Mouse (Mus musculus): ENCODE data around the gene Acp5. TPM values are rescaled to one million over a fixed set of nuclear protein-coding genes. Genes with fewer than 3 reads are reported as not detected.
A peak's percentile ranks its signal among the peaks of the same experiment; 100 is the strongest.

Gene Acp5
- polyA plus RNA-seq, 1 experiment from 2014 or later, result 8.3 TPM

- no peak overlapping the region for H3K27ac ChIP-seq
- peaks cover 10% of the 10 kb centered on the region for H3K4me1 ChIP-seq
- no peak overlapping the region for H3K9ac ChIP-seq
- H3K9me3 ChIP-seq (replicated peaks), result no peaks in the 10 kb centered on the region
- H3K36me3 ChIP-seq, result no peaks in the 10 kb centered on the region
- H3K27me3 ChIP-seq, result peaks cover 47% of the 10 kb centered on the region
- no peak overlapping the region for H3K4me2 ChIP-seq (replicated peaks)
- 80% methylated on average over 9 of the region's 9 CpGs for WGBS
- no peak for ATAC-seq (ENCODE audit: low FRiP score)
- H3K4me3 ChIP-seq, result no peak overlapping the region
These were observed 395 bp downstream of the Acp5 start for GRCm38 (mm10) chr9:22134988-22135643.

GRCm38 (mm10) chr9:22134246-22134890 is 1.1 kb downstream of the Acp5 start:
- H3K4me1 ChIP-seq, result peaks cover 10% of the 10 kb centered on the region
- no peak overlapping the region for H3K9ac ChIP-seq
- H3K9me3 ChIP-seq (replicated peaks), result no peaks in the 10 kb centered on the region
- no peaks in the 10 kb centered on the region for H3K36me3 ChIP-seq
- no peak overlapping the region for H3K4me2 ChIP-seq (replicated peaks)
- peaks cover 47% of the 10 kb centered on the region for H3K27me3 ChIP-seq
- WGBS, result 85% methylated on average over 7 of the region's 7 CpGs
- no peak overlapping the region for H3K27ac ChIP-seq
- ATAC-seq (ENCODE audit: low FRiP score), result no peak
- H3K4me3 ChIP-seq, result no peak overlapping the region

DNA sequence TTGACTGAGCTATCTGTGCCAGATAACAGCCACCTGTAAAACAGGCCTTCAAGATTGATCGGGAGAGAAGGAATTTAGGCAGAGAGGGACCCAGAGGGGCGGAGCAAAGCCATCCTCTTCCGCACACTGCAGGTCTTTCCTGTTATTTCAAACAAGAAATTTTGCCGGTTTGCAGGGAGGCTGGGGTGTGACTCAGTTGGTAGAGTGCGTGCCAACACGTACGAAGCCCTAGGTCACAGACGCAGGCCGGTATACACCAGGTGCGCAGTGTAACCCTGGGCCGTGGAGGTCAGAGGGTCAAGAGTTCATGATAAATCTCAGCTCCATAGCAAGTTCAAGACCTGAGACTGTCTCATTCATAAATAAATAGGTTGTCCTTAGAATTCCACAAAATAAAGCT is 3.3 kb downstream of the Acp5 start:
- no peak overlapping the region for H3K27ac ChIP-seq
- H3K4me3 ChIP-seq, result no peak overlapping the region
- H3K4me2 ChIP-seq (replicated peaks), result peak overlapping the region; percentile 45
- H3K9ac ChIP-seq, result no peak overlapping the region
- peaks cover 8% of the 10 kb centered on the region for H3K4me1 ChIP-seq
- no peak for ATAC-seq (ENCODE audit: low FRiP score)
- H3K9me3 ChIP-seq (replicated peaks), result no peaks in the 10 kb centered on the region
- H3K36me3 ChIP-seq, result no peaks in the 10 kb centered on the region
- WGBS, result 42% methylated on average over 11 of the region's 11 CpGs
- H3K27me3 ChIP-seq, result peaks cover 47% of the 10 kb centered on the region

- Histone ChIP-seq H3K4me3 (peak overlapping the region; percentile 21), H3K36me3 (no peaks in the 10 kb centered on the region), H3K4me1 (peaks cover 5% of the 10 kb centered on the region; the same call in 1 of the 2 replicates), H3K4me2 (replicated peaks) (peak overlapping the region; percentile 45), H3K9ac (peak overlapping the region; percentile 45; the same call in 1 of the 2 replicates), H3K27ac (no peak overlapping the region), H3K9me3 (replicated peaks) (no peaks in the 10 kb centered on the region), H3K27me3 (peaks cover 42% of the 10 kb centered on the region)
- no peak for ATAC-seq (ENCODE audit: low FRiP score)
- WGBS, result 2% methylated on average over 35 of the region's 35 CpGs
These were observed 4.1 kb downstream of the Acp5 start for GRCm38 (mm10) chr9:22131226-22131981.

- H3K4me3 ChIP-seq, result no peak overlapping the region
- ATAC-seq (ENCODE audit: low FRiP score), result no peak
- H3K27ac ChIP-seq, result no peak overlapping the region
- no peak overlapping the region for H3K9ac ChIP-seq
- H3K36me3 ChIP-seq, result no peaks in the 10 kb centered on the region
- H3K4me2 ChIP-seq (replicated peaks), result no peak overlapping the region
- H3K27me3 ChIP-seq, result peaks cover 2% of the 10 kb centered on the region
- no peaks in the 10 kb centered on the region for H3K9me3 ChIP-seq (replicated peaks)
- no peaks in the 10 kb centered on the region for H3K4me1 ChIP-seq
- WGBS, result 92% methylated on average over 15 of the region's 15 CpGs
These were observed 10.1 kb downstream of the Acp5 start for GRCm38 (mm10) chr9:22125246-22126027.

- no peak overlapping the region for H3K27ac ChIP-seq
- no peaks in the 10 kb centered on the region for H3K9me3 ChIP-seq (replicated peaks)
- H3K9ac ChIP-seq, result no peak overlapping the region
- no peak overlapping the region for H3K4me2 ChIP-seq (replicated peaks)
- ATAC-seq (ENCODE audit: low FRiP score), result no peak
- H3K4me1 ChIP-seq, result no peaks in the 10 kb centered on the region
- no peak overlapping the region for H3K4me3 ChIP-seq
- H3K36me3 ChIP-seq, result no peaks in the 10 kb centered on the region
- H3K27me3 ChIP-seq, result no peaks in the 10 kb centered on the region
- WGBS, result 88% methylated on average over 3 of the region's 3 CpGs
These were observed 11.3 kb downstream of the Acp5 start for GRCm38 (mm10) chr9:22124169-22124568.

DNA sequence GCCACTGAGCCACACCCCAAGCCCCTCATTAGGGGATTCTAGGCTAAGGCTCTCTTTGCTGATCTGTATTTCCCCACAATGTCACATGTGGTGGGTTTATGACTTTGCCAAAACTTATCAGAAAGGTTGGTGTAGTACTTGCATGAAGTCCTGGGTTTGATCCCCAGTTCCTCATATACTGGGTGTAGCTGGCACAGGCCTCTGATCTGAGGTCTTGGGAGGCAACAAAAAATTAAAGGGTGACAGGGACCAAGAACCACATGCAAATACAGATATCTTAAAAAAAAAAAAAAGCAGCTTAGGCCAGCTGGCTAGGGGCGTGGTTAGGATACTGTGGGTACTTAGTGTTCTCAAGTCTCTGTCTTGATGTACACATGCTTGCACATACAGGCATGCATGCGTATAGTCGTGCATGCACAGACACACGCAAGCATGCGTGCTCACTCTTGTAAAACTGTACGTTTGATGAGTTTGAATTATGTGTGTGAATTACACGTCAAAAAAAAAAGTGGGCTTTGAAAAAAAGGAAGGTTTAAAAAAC is 12.4 kb downstream of the Acp5 start:
- no peak for ATAC-seq (ENCODE audit: low FRiP score)
- Histone ChIP-seq H3K36me3 (no peaks in the 10 kb centered on the region), H3K4me1 (no peaks in the 10 kb centered on the region), H3K9me3 (replicated peaks) (no peaks in the 10 kb centered on the region), H3K4me2 (replicated peaks) (no peak overlapping the region), H3K9ac (no peak overlapping the region), H3K27ac (no peak overlapping the region), H3K27me3 (no peaks in the 10 kb centered on the region), H3K4me3 (no peak overlapping the region)
- 89% methylated on average over 7 of the region's 7 CpGs for WGBS

- no peak for ATAC-seq (ENCODE audit: low FRiP score)
- no peak overlapping the region for H3K9ac ChIP-seq
- peaks cover 4% of the 10 kb centered on the region for H3K4me1 ChIP-seq
- no peak overlapping the region for H3K4me2 ChIP-seq (replicated peaks)
- H3K9me3 ChIP-seq (replicated peaks), result no peaks in the 10 kb centered on the region
- H3K27ac ChIP-seq, result no peak overlapping the region
- H3K4me3 ChIP-seq, result no peak overlapping the region
- H3K36me3 ChIP-seq, result no peaks in the 10 kb centered on the region
- 72% methylated on average over 3 of the region's 3 CpGs for WGBS
- H3K27me3 ChIP-seq, result no peaks in the 10 kb centered on the region
These were observed 13.5 kb downstream of the Acp5 start for GRCm38 (mm10) chr9:22122005-22122404.

GRCm38 (mm10) chr9:22121545-22121944 is 14.0 kb downstream of the Acp5 start:
- Histone ChIP-seq H3K9ac (no peak overlapping the region), H3K36me3 (no peaks in the 10 kb centered on the region), H3K4me3 (no peak overlapping the region), H3K4me1 (peaks cover 5% of the 10 kb centered on the region), H3K27ac (no peak overlapping the region), H3K4me2 (replicated peaks) (no peak overlapping the region), H3K9me3 (replicated peaks) (no peaks in the 10 kb centered on the region), H3K27me3 (no peaks in the 10 kb centered on the region)
- no peak for ATAC-seq (ENCODE audit: low FRiP score)

- Histone ChIP-seq H3K9me3 (replicated peaks) (no peaks in the 10 kb centered on the region), H3K4me3 (no peak overlapping the region), H3K36me3 (no peaks in the 10 kb centered on the region), H3K9ac (no peak overlapping the region), H3K4me1 (peaks cover 20% of the 10 kb centered on the region), H3K27me3 (no peaks in the 10 kb centered on the region), H3K4me2 (replicated peaks) (no peak overlapping the region), H3K27ac (no peak overlapping the region)
- WGBS, result 94% methylated on average over 4 of the region's 4 CpGs
- no peak for ATAC-seq (ENCODE audit: low FRiP score)
These were observed 16.0 kb downstream of the Acp5 start for GRCm38 (mm10) chr9:22119543-22119942.

- Histone ChIP-seq H3K27me3 (no peaks in the 10 kb centered on the region), H3K4me2 (replicated peaks) (peak overlapping the region; percentile 84), H3K4me3 (peak overlapping the region; percentile 87), H3K9me3 (replicated peaks) (no peaks in the 10 kb centered on the region), H3K9ac (peak overlapping the region; percentile 88; the same call in 1 of the 2 replicates), H3K27ac (no peak overlapping the region), H3K4me1 (peaks cover 21% of the 10 kb centered on the region), H3K36me3 (peaks cover 13% of the 10 kb centered on the region)
- WGBS, result 42% methylated on average over 10 of the region's 10 CpGs
- ATAC-seq (ENCODE audit: low FRiP score), result no peak
These were observed 17.6 kb downstream of the Acp5 start for GRCm38 (mm10) chr9:22117754-22118456.
